Mouse (Mus musculus) spleen, postnatal 10 days (tissue): ENCODE measurements around the gene Scgb1a1.
"Not testable (repeated sequence)": the region's sequence is repeated elsewhere in the genome, so short reads cannot be mapped to it uniquely, and the experiment has no call there.

Source experiments
- DNase-seq, 2 experiments: peaks; one replicate each; pipeline ENCODE4 v3.0.0; 2021 to 2022; ENCODE audit warnings: low spot score in 2 of 2

Gene Scgb1a1

DNA sequence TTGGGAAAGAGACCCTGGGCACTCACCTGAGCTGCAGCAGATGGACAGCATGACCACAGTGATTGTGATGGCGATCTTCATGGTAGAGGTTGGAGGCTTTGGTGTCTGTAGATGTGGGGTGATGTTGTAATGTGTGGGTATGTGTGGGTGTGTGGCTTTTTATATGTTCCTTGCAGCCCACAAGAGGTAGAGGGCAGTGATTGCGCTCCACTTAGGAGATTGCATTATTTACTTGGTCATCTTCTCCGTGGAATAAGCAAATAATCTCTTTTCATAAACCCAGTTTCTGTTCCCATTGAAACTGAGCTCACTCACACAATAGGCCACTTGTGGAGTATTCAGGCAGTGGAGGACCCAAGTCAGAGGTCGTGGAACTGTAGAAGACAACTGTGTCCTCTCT is at the start of gene Scgb1a1:
Gene Scgb1a1, minus strand, starts transcription at position 138 of the 400 bp plus-strand sequence.
- no peak for DNase-seq

DNA sequence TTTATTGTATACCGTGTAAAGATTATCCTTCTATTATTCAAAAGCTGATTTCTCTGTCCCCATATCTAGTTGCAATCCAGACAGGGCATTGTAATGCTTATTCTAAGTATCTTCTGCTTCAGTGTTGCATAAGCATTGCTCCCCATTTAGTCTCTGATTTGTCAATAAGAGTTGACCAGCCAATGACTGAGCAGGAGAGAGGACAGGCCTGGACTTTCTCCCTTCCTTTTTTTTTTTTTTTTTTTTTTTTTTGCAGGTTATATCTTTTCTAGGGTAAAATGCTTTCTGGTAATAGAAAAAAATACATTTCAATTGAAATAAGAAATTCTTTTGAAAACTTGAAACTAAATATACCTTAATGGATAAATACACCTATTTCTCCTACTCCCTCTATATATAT is 49.4 kb upstream of the Scgb1a1 start:
- DNase-seq = no peak

DNA sequence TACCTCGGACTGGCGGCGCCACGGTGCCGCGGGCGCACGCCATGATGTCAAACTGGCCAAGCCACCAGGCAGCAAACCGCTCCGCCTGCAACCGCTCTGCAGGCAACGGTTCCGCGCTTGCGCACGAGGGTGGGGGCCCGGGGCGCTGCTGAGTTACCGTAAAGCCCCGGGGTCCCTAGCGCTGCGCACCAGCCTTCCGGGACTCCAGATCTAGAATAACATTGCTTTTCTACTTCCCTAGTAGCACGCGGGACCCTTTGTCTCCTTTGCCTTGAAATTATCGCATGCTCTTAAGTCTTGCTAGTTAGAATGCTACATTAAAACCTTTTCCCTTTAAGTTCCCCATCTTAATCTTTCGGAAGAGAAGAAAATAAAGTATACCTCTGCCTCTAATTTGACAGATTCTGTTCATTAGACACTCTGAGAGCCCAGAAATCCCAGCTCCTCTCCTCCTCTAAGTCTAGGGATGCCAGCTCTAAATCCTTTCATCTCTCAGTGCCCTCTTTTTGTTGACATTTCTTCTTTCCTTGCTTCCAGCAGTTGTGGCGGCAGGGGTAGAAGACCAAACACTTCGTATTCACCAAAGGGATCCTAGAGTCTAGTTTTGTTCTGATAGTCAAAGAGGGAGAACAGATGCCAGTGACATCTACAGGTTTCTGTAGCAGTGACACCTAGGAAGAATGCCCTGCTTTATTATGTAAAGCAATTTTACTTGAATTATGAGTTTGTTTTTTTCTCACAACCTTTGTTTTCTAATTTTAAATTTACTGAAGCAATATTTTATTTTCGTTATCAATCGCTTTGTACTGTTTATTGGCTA is 48.0 kb upstream of the Scgb1a1 start, which contains the start of gene Asrgl1:
Gene Asrgl1, minus strand, starts transcription at position 125 of the 820 bp plus-strand sequence.
- peak; percentile 70 to 93 for DNase-seq

GRCm38 (mm10) chr19:9134746-9135511 is 47.2 kb upstream of the Scgb1a1 start:
- peak; percentile 36 to 55 for DNase-seq

- no peak for DNase-seq
Observed at GRCm38 (mm10) chr19:9129996-9130395, 42.2 kb upstream of the Scgb1a1 start.

DNA sequence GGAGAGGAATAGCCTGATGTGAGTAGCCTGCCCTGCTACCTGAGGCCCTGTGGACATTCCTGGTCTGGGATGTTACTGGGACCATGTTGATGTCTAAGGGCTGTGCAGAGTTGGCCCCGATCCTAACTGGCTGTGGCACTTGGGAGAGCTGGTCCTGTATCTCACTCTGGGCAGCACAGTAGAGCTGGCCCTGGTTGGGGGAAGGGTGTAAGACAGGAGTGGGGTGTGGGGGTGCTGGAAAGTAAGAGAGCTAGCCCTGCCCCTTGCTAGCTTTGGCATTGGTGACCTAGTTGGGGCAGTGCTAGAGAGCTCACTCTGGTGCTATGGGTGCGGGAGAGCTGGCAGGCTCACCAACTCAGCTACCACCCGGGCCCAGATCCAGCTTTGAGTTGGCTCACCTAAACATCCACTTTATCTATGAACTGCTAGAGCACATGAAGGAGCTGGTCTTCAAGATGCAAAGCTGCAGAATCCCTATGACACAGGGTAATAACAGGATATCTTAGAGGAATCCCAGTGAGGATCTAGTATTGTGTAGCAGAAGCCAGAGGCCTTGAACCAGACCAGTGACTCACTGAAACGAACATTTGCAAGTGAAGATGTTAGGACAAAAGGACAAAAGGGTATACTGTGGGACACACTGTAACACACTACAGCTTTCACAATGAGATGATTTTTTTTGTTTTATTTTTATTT is 40.9 kb upstream of the Scgb1a1 start:
- no peak for DNase-seq

GRCm38 (mm10) chr19:9123986-9124385 is 36.2 kb upstream of the Scgb1a1 start:
- DNase-seq = not testable (repeated sequence)

GRCm38 (mm10) chr19:9122390-9122789 is 34.6 kb upstream of the Scgb1a1 start:
- DNase-seq = no peak

- no peak for DNase-seq
Observed at GRCm38 (mm10) chr19:9119655-9120425, 32.1 kb upstream of the Scgb1a1 start.

GRCm38 (mm10) chr19:9117275-9117674 is 29.5 kb upstream of the Scgb1a1 start:
- no peak for DNase-seq

DNA sequence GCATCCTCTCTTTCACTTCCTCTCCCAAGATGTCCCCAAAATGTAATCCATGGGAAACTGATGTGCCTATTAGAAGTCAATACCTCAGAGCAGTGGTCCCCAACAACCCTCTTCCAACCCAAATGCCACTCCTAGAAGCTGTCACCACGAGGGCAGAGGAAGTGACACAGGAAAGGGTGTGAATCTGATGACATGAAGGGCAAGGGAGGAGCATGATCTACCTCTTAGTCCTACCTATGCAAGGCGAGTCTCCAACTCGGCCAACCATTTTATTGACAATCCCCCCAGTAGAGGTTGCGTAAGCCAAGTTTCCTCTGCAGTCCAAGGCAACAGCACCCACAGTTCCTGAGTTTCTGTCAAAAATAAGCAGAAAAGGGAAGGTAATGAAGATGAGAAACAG is 28.5 kb upstream of the Scgb1a1 start:
- no peak for DNase-seq

DNA sequence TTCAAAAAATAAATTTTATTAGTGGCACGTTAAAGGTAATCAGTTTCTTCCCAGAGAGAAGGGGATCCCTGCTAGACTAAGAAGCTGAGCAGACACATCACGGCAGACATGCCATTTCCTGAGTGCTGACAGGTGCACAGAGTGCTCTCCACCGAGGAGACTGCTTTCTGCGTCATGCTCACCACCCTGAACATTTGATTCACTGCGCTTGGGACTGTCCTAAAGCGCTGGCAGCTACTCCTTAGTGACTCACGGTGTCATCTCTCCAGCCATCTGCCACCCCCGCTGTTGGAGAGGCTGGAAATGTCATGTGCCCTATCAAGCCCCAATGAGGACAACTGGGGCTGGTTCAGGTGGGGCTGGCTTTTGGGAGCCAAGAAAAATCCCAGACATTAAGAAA is 24.3 kb upstream of the Scgb1a1 start:
- DNase-seq = no peak

DNA sequence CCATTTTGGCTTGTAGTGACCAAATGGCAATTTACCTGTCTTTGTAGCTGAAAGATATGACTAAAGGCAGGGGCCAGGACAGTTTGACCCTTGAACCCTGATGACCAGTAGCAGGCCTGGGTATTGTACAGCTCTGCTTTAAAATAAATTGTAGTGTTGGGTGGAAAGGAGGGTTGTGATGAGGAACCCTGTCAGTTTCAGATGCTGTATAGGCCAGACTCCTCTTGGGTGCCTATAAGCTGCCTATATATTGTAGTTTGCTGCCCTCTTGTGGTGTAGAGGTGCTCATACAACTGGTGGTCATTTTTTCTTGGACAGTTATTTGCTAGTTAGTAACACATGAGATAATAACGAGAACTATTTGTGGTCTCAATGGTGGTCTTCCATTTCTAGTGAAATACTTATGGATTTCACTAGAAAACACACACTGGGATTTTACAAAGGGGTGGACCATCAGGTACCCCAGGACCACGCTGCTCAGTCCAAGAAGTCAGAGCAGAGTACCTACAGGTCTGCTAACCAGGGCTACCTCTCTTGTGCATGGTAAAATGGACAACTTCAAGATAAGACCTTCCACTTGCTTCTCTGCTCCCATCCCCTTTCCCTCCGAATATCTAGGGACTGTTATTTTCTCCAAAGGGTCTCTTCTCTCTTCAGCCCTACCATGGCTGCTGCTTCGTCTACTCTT is 22.6 kb upstream of the Scgb1a1 start:
- DNase-seq = peak; percentile 22 to 45

DNA sequence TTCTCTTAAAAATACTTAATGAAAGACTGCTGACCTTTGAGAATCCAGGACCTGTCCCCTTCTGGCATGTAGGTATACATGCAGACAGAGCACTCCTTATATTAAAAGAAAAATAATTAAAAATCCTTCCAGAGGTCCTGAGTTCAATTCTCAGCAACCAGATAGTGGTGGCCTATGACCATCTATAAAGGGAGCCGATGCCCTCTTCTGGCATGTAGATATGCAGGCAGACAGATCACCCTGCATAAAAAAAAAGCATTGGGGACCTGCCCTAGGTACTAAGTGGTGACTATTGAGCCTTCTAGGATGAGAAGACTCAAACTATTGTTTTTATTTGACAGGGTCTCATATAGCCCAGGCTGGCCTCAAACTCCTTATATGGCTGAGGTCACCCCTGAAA is 20.8 kb upstream of the Scgb1a1 start:
- DNase-seq = no peak

DNA sequence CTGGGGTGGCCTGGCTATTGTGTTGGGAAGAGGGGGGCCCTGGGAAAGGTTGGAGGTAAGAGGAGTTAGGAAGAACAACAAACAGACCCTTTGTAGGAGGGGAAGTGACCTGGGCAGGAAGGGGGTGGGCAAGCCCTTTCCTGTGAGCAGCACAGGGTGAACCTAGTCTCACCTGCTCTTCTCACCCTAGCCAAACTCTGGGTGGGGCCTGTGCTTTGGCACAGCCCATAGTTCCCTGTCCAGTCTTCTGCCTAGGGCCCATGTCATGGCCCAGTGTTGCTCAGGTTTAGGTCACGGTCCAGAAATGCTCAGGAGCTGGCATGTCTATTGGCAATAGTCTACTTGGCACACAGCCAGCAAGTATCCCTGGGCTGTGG is 19.6 kb upstream of the Scgb1a1 start:
- DNase-seq = no peak

- no peak for DNase-seq
Observed at GRCm38 (mm10) chr19:9106751-9107378, 19.1 kb upstream of the Scgb1a1 start.

DNA sequence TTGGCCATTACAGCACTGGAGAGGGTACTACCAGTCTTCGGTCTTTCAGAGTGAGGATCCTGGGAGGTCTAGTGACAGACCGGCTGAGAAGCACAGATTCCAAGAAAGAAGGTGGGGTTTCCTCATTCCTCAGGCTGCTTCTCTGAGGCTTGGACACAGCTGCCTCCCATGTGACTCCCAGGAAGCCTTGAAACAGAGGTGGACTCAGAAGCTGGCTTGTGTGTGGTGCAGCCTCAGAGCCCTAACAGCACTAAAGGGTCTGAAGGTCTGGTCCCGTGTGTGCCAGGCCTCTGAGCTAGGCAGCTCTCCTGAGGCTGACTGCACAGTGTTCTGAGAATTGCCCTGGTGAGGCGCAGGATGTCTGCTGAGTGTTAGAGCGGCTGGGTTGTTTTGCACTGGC is 18.3 kb upstream of the Scgb1a1 start:
- no peak for DNase-seq

DNA sequence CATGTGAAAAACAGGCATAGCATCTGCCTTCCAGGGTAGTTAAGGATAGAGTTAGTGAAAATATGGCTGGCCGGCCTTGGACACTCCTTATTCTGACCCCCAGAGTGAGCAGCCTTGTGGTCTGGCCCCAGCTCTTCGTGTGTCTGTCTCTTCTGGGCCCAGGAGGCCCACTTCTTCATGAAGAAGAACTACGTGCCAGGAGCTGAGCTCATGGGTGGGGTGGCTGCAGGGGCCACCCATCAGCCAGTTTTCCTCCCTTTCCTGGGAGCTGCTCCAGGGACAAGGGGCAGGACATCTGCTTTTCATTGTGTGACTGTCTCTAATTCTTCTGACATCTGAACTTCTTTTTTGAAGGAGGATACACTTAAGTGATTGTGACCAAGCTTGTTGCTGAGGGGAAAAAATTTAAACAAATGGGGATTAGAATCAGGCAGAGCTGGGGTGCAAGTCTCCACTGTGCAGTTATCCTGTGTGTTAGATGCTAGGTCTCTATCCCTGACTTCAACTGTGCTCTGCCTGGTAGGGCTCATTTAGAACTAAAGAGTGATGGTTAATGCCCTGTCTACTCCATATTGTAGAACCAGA is 17.4 kb upstream of the Scgb1a1 start:
- no peak for DNase-seq

DNA sequence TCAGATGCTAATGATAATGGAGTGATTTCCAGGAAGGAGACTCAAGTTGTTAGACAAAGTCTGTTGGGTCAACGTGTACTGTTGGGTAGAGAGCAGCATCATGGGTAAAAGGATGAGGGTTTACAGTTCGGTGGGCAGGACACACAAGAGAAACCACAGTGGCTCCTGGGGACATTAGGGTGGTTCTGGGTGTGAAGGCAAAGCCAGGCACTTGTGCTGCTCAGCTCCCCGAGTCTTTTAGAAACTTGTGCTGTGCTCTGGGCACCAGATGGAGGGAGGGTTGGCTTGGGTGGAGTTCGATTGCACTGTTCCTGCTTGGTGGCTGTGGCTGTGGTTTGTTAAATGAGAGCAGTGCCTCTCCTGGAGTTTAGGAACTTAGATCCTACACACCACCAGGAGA is 16.2 kb upstream of the Scgb1a1 start:
- no peak for DNase-seq

GRCm38 (mm10) chr19:9101062-9101457 is 13.3 kb upstream of the Scgb1a1 start:
- DNase-seq = no peak
